Mouse (Mus musculus): ENCODE data around the gene Got1.

GRCm38 (mm10) chr19:43515668-43516396 is 8.6 kb downstream of the Got1 start:
- TF ChIP-seq CTCF (IDR thresholded peaks at IDR 0.05; ENCODE audit: low read depth) (no peak), EP300 (optimal IDR thresholded peaks at IDR 0.05) (no peak)

Data from stomach, postnatal 0 days (tissue).